Mouse (Mus musculus) midbrain, embryonic 13.5 days (tissue): ENCODE results near the gene Pgk2. TPM values are rescaled to one million over a fixed set of nuclear protein-coding genes. Genes with fewer than 3 reads are reported as not detected.
"Not testable (repeated sequence)": the region's sequence is repeated elsewhere in the genome, so short reads cannot be mapped to it uniquely, and the experiment has no call there.

Experiments used
- ATAC-seq: fragments of 200-750 bp; cut with Nextera tagmentation; 2 replicates; pipeline ENCODE4 v1.8.0; 2017; ENCODE audit warnings: mild to moderate bottlenecking, moderate TSS enrichment, moderate library complexity
- H3K27ac ChIP-seq: fragments of 300-500 bp; sonication (generic); 2 replicates; pipeline ENCODE4 v1.5.1; 2015; ENCODE audit warnings: inconsistent platforms, mild to moderate bottlenecking, moderate library complexity
- H3K27me3 ChIP-seq: fragments of 300-500 bp; sonication (generic); 2 replicates; pipeline ENCODE4 v1.6.1; 2015; ENCODE audit warnings: mild to moderate bottlenecking, inconsistent platforms
- H3K36me3 ChIP-seq: fragments of 300-500 bp; sonication (generic); 2 replicates; pipeline ENCODE4 v1.6.1; 2015; ENCODE audit warnings: mild to moderate bottlenecking, inconsistent platforms
- H3K4me1 ChIP-seq: fragments of 300-500 bp; sonication (generic); replicated peaks from 2 replicates; pipeline ENCODE4 v1.6.1; 2015; ENCODE audit warnings: inconsistent platforms
- H3K4me2 ChIP-seq: fragments of 300-500 bp; sonication (generic); replicated peaks from 2 replicates; pipeline ENCODE4 v1.6.1; 2015; ENCODE audit warnings: moderate library complexity, mild to moderate bottlenecking, inconsistent platforms
- H3K4me3 ChIP-seq: fragments of 300-500 bp; sonication (generic); replicated peaks from 2 replicates; pipeline ENCODE4 v1.5.1; 2015; ENCODE audit warnings: mild to moderate bottlenecking, inconsistent platforms
- H3K9ac ChIP-seq: fragments of 300-500 bp; sonication (generic); replicated peaks from 2 replicates; pipeline ENCODE4 v1.6.1; 2015; ENCODE audit warnings: mild to moderate bottlenecking, inconsistent platforms
- H3K9me3 ChIP-seq: fragments of 300-500 bp; sonication (generic); 2 replicates; pipeline ENCODE4 v1.6.1; 2016; ENCODE audit warnings: mild to moderate bottlenecking, inconsistent platforms
- WGBS: fragments of 180-500 bp; shearing (Covaris S2); methylation state at CpG from one replicate; pipeline ENCODE4 v1.1.7; 2015; 5-methylcytosine and 5-hydroxymethylcytosine counted together
- polyA plus RNA-seq: library from polyadenylated mRNA; unstranded; fragments of >200 nt; fragmentation: Nextera tagmentation; extraction: Ambion mirVana; gene quantifications from 2 replicates; pipeline ENCODE4 v1.2.1, GENCODE M21; 2015

Gene Pgk2
- polyA plus RNA-seq = not detected in 2 replicates

- ATAC-seq = no peak
These were observed at the start of gene Pgk2 for GRCm38 (mm10) chr17:40208540-40208939. Pgk2 (minus strand) TSS chr17:40208640.

GRCm38 (mm10) chr17:40252487-40252886, 44.0 kb upstream of the Pgk2 start:
- H3K4me1 ChIP-seq = no peaks in the 10 kb centered on the region
- H3K4me2 ChIP-seq = no peak overlapping the region
- H3K27ac ChIP-seq = no peak overlapping the region
- H3K36me3 ChIP-seq = no peaks in the 10 kb centered on the region
- ATAC-seq = no peak
- no peak overlapping the region for H3K9ac ChIP-seq
- H3K27me3 ChIP-seq = no peaks in the 10 kb centered on the region
- no peaks in the 10 kb centered on the region for H3K9me3 ChIP-seq
- WGBS = 89% methylated on average over 1 of the region's 1 CpGs
- no peak overlapping the region for H3K4me3 ChIP-seq

More at GRCm38 (mm10) chr17:40208540-40208939, at the start of gene Pgk2:
- WGBS = 73% methylated on average over 4 of the region's 4 CpGs
- Histone ChIP-seq H3K4me3 (no peak within 1 kb of the TSS), H3K9ac (no peak within 1 kb of the TSS), H3K4me2 (no peak within 1 kb of the TSS), H3K27ac (no peak within 1 kb of the TSS), H3K27me3 (no peaks in the 10 kb centered on the region), H3K9me3 (no peaks in the 10 kb centered on the region), H3K36me3 (no peaks in the 10 kb centered on the region), H3K4me1 (no peaks in the 10 kb centered on the region)

- H3K27ac ChIP-seq = no peak within 1 kb of the TSS
- H3K27me3 ChIP-seq = no peaks in the 10 kb centered on the region
- H3K4me1 ChIP-seq = no peaks in the 10 kb centered on the region
- no peaks in the 10 kb centered on the region for H3K9me3 ChIP-seq
- H3K4me2 ChIP-seq = no peak within 1 kb of the TSS
- H3K36me3 ChIP-seq = no peaks in the 10 kb centered on the region
- H3K4me3 ChIP-seq = no peak within 1 kb of the TSS
- no peak within 1 kb of the TSS for H3K9ac ChIP-seq
- ATAC-seq = no peak
These were observed 33.7 kb upstream of the Pgk2 start, which contains the start of gene Crisp3 for GRCm38 (mm10) chr17:40242135-40242534. Crisp3 (minus strand) TSS chr17:40242288.

- H3K9me3 ChIP-seq, H3K4me3 ChIP-seq, H3K27me3 ChIP-seq: not testable (repeated sequence)
These were observed 6.6 kb downstream of the Pgk2 start for GRCm38 (mm10) chr17:40201803-40202202.

GRCm38 (mm10) chr17:40190192-40190591, 18.2 kb downstream of the Pgk2 start:
- H3K36me3 ChIP-seq, H3K9ac ChIP-seq, H3K27ac ChIP-seq, H3K4me2 ChIP-seq, H3K27me3 ChIP-seq, H3K9me3 ChIP-seq, ATAC-seq, H3K4me1 ChIP-seq, H3K4me3 ChIP-seq: not testable (repeated sequence)
- WGBS = 84% methylated on average over 4 of the region's 4 CpGs

More at GRCm38 (mm10) chr17:40201803-40202202, 6.6 kb downstream of the Pgk2 start:
- ATAC-seq, H3K4me1 ChIP-seq, H3K27ac ChIP-seq, H3K4me2 ChIP-seq, H3K9ac ChIP-seq, H3K36me3 ChIP-seq: not testable (repeated sequence)

- ATAC-seq = peak; percentile 70; the same call in 1 of the 2 replicates
These were observed 50.6 kb downstream of the Pgk2 start for GRCm38 (mm10) chr17:40157729-40158359.

More at GRCm38 (mm10) chr17:40157729-40158359, 50.6 kb downstream of the Pgk2 start:
- not testable (repeated sequence) for H3K27ac ChIP-seq, H3K4me3 ChIP-seq, H3K9me3 ChIP-seq, H3K36me3 ChIP-seq, H3K4me2 ChIP-seq, H3K9ac ChIP-seq, H3K4me1 ChIP-seq, H3K27me3 ChIP-seq
- WGBS = 46% methylated on average over 8 of the region's 8 CpGs

Other genes starting within 250 kb of the Pgk2 start
- not detected in 2 replicates for gene AC192777.2, start 113.2 kb downstream of the Pgk2 start, polyA plus RNA-seq
- gene Crisp3, start 33.6 kb upstream of the Pgk2 start, polyA plus RNA-seq = not detected in 2 replicates
- not detected in 2 replicates for gene Crisp1, start 110.6 kb upstream of the Pgk2 start, polyA plus RNA-seq